Mouse (Mus musculus) bone marrow macrophage, adult 2 months (primary cell): Measurements from ENCODE around the gene Mdfi. TPM values are rescaled to one million over a fixed set of nuclear protein-coding genes. Genes with fewer than 3 reads are reported as not detected.
A peak's percentile ranks its signal among the peaks of the same experiment; 100 is the strongest.

Experiments used
- H3K27ac ChIP-seq: 2 replicates; pipeline ENCODE4 v1.5.1; 2012; ENCODE audit warnings: low read depth, low read length; ENCODE audit not compliant: insufficient read depth
- H3K4me1 ChIP-seq: 2 replicates; pipeline ENCODE4 v1.6.1; 2012; ENCODE audit warnings: low read length; ENCODE audit not compliant: control insufficient read depth, insufficient read depth
- H3K4me3 ChIP-seq: 2 replicates; pipeline ENCODE4 v1.5.1; 2012; ENCODE audit warnings: mild to moderate bottlenecking, low read length, moderate library complexity; ENCODE audit not compliant: insufficient read depth
- CTCF ChIP-seq: IDR thresholded peaks from 2 replicates; pipeline ENCODE4 v1.5.1; 2012; ENCODE audit warnings: low read depth, mild to moderate bottlenecking, low read length, moderate library complexity
- POLR2A ChIP-seq: IDR thresholded peaks from 2 replicates; pipeline ENCODE4 v1.6.1; 2012; ENCODE audit warnings: mild to moderate bottlenecking, low read depth, low read length, borderline replicate concordance
- polyA plus RNA-seq: library from polyadenylated mRNA; stranded (reverse); fragments of >200 nt; gene quantifications from 2 replicates; pipeline ENCODE4 v1.2.4, GENCODE M21; 2012; ENCODE audit not compliant: missing spikeins, insufficient read depth, insufficient read length

Gene Mdfi
- polyA plus RNA-seq, 1 experiment = not detected

- no peak overlapping the region for H3K27ac ChIP-seq
- H3K4me1 ChIP-seq = peaks cover 9% of the 10 kb centered on the region
- H3K4me3 ChIP-seq = no peak overlapping the region
- TF ChIP-seq CTCF (no peak), POLR2A (no peak)
Observed at GRCm38 (mm10) chr17:47803662-47804061, 30.8 kb downstream of the Mdfi start.

GRCm38 (mm10) chr17:47802806-47803205, 31.7 kb downstream of the Mdfi start:
- TF ChIP-seq POLR2A (no peak), CTCF (no peak)
- Histone ChIP-seq H3K27ac (no peak overlapping the region), H3K4me3 (no peak overlapping the region), H3K4me1 (peaks cover 9% of the 10 kb centered on the region)

GRCm38 (mm10) chr17:47797383-47797782, 37.1 kb downstream of the Mdfi start:
- no peak overlapping the region for H3K4me3 ChIP-seq
- TF ChIP-seq CTCF = no peak
- peaks cover 15% of the 10 kb centered on the region for H3K4me1 ChIP-seq
- no peak overlapping the region for H3K27ac ChIP-seq

- H3K4me3 ChIP-seq = no peak overlapping the region
- TF ChIP-seq CTCF = no peak; the same call in 1 of the 2 replicates
- TF ChIP-seq POLR2A = no peak
- H3K27ac ChIP-seq = no peak overlapping the region
- peaks cover 11% of the 10 kb centered on the region for H3K4me1 ChIP-seq
Observed at GRCm38 (mm10) chr17:47796968-47797367, 37.5 kb downstream of the Mdfi start.

GRCm38 (mm10) chr17:47796156-47796816, 38.2 kb downstream of the Mdfi start:
- Histone ChIP-seq H3K27ac (no peak overlapping the region), H3K4me3 (no peak overlapping the region), H3K4me1 (peaks cover 10% of the 10 kb centered on the region)
- TF ChIP-seq CTCF (no peak), POLR2A (no peak)

GRCm38 (mm10) chr17:47795446-47795845, 39.0 kb downstream of the Mdfi start:
- Histone ChIP-seq H3K27ac (no peak overlapping the region), H3K4me3 (no peak overlapping the region), H3K4me1 (peaks cover 10% of the 10 kb centered on the region)
- TF ChIP-seq CTCF (peak; percentile 67), POLR2A (no peak)

GRCm38 (mm10) chr17:47793377-47793776, 41.1 kb downstream of the Mdfi start:
- Histone ChIP-seq H3K27ac (no peak overlapping the region), H3K4me1 (peaks cover 10% of the 10 kb centered on the region), H3K4me3 (no peak overlapping the region)
- TF ChIP-seq CTCF (peak; percentile 65; the same call in 1 of the 2 replicates), POLR2A (no peak)

GRCm38 (mm10) chr17:47792098-47792863, 42.2 kb downstream of the Mdfi start:
- peaks cover 10% of the 10 kb centered on the region for H3K4me1 ChIP-seq
- H3K4me3 ChIP-seq = no peak overlapping the region
- TF ChIP-seq POLR2A (no peak), CTCF (peak; percentile 58)
- no peak overlapping the region for H3K27ac ChIP-seq

- TF ChIP-seq CTCF = no peak
- no peak for TF ChIP-seq POLR2A
- peaks cover 18% of the 10 kb centered on the region for H3K4me1 ChIP-seq
- H3K4me3 ChIP-seq = no peak overlapping the region
- H3K27ac ChIP-seq = no peak overlapping the region
Observed at GRCm38 (mm10) chr17:47788996-47789395, 45.5 kb downstream of the Mdfi start.

GRCm38 (mm10) chr17:47788306-47788705, 46.2 kb downstream of the Mdfi start:
- Histone ChIP-seq H3K27ac (no peak overlapping the region), H3K4me3 (no peak overlapping the region), H3K4me1 (peaks cover 21% of the 10 kb centered on the region)
- TF ChIP-seq CTCF (no peak), POLR2A (no peak)

GRCm38 (mm10) chr17:47787632-47788031, 46.9 kb downstream of the Mdfi start:
- Histone ChIP-seq H3K4me3 (no peak overlapping the region), H3K27ac (no peak overlapping the region)
- TF ChIP-seq POLR2A = no peak
- no peak for TF ChIP-seq CTCF

More at GRCm38 (mm10) chr17:47787632-47788031, 46.9 kb downstream of the Mdfi start:
- H3K4me1 ChIP-seq = peaks cover 22% of the 10 kb centered on the region
